Mouse (Mus musculus) T-cell, adult 66 days (primary cell): ENCODE data around the gene Tiprl. TPM values are rescaled to one million over a fixed set of nuclear protein-coding genes. Genes with fewer than 3 reads are reported as not detected.

ENCODE experiments used
- total RNA-seq, 2 experiments: library from RNA; stranded (reverse); gene quantifications; 3 replicates in 1 of 2; 4 replicates in 1 of 2; pipeline ENCODE4 v1.2.4; 2023

Tiprl gene
- total RNA-seq, result 100 to 1,000 TPM; 108 to 144 TPM

DNA sequence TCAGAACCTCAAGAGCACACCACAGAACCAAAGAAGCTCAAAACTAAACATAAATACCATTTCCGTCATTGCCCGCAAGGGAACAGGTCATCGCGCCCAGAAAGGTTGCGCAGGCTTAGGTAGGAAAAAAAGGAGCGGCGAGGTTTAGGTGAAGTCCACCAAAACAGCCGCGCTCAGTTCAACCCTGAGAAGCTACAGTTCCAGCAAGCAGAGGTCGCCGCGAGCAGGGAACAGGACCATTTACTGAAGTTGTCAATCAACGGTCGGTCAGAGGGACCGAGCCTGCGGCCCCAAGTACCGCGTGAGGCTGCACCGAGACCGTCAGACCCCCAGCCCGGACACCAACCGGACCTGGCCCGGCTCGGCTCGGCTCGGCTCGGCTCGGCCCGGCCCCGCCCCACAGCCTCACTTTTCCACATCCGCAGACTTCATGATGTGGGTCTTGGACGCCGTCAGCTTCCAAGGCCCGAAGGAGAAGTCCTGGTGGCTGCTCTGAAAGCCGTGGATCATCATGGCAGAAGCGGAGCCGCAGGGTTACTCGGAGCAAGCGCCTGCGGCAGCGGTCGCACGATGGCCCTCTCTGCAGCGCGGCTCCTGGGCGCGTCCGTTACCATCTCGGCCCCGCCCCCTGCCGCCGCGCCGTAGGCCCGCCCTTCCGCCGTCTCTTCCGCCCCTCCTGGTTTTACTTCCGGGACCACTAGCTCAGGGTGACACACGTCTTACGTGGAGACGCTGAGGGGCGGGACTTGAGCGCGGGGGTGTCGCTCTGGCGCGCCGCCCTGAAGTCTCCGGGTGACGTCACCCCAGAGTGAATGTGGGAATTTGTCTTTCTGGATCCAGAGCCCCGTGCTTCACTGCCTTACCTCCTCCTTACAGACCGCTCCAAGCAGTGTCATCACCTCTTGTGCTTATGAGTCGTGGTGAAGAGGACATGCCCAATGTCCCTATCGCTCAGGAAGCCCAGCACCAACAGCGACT, at the start of gene Tiprl:
Tiprl (minus strand) TSS at position 676 of the 978 bp plus-strand sequence.

DNA sequence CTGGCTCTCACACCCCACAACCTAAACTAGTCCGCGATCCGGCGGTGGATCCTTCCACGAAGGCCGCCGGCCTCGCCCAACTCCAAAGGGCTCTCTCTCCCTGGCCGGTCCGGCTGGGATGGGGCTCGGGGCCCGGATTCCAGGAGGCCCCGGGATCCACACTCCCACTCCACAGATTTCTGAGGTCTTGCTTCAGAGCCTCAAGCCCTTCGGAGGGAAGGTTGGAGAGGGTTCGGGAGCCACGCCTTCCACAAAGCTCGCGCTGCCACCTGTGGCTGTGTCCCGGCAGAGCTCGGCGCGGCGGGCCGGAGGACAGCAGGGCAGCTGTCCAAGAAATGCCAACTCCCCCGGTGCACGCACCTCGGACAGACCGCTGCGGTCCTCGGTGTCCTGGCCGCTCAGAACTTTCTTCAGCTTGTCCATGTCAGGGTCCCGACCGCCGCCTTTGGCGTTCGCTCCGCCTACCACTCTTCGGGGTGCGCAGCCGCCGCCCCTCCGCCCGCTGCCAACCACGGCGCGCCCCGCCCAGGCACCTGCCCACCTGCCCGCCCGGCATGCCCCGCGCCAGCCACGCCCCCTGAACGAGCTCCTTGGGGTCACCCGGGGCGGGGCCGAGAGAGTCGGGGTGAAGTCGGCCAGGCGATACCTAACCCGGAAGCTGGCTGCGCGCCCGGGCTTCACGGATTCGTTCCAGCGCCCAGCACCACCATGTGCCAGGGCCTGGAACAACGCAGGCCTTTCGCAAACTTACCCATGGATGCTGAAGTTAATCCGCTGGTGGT, 42.7 kb downstream of the Tiprl start, which contains the start of gene Sft2d2:
Sft2d2 (minus strand) TSS at position 559 of the 782 bp plus-strand sequence.

Other genes with a start within 250 kb of the Tiprl start
- under 1 TPM in 1 of 2 experiments, not detected in 1; 0.21 TPM for gene Tbx19, start 76.2 kb downstream of the Tiprl start, total RNA-seq
- gene Sft2d2, start 42.6 kb downstream of the Tiprl start, total RNA-seq, result 10 to 100 TPM; 34.1 to 40.7 TPM
- gene Gpr161, start 58.8 kb upstream of the Tiprl start, total RNA-seq, result under 1 TPM; 0.09 to 0.12 TPM
- gene Dcaf6, start 223.5 kb upstream of the Tiprl start, total RNA-seq, result 10 to 100 TPM; 37.7 to 40.8 TPM
- gene Mpc2, start 223.6 kb upstream of the Tiprl start, total RNA-seq, result 10 to 100 TPM; 34.5 to 40.6 TPM
- gene Adcy10, start 248.2 kb upstream of the Tiprl start, total RNA-seq, result under 1 TPM; 0.98 to 0.99 TPM